Comparison of ENCODE assay signal across 11 mouse cellular contexts in the genomic region with DNA sequence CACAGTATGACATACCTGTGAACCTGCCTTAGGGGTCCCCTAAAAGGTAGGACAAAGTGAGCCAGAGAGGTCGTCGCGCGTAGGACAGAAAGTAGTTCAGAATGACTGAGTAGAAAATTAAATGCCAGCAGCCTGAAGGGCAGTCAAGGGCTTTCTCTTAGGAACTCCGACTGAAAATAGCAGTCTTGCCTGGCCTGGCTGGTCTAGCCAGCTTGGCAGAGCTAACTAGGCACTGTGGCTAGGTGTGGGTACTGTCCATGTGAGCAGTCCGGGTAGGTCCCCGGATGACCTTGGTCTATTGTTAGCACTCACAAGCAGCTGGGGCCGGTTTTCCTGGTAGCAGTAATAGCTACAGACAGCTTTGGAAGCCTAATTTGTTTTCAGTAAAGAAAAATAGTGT. TPM values are rescaled to one million over a fixed set of nuclear protein-coding genes. Genes with fewer than 3 reads are reported as not detected.
DNase-seq lines count a peak whose midpoint lies in the region; ATAC-seq and TF ChIP-seq lines count a peak whose summit lies in the region.
"Had no signal": no experiment of that assay in that cellular context is flagged by ENCODE, and none has a peak within 500 bp of the region (broad histone marks: within the 10 kb centered on the region; RNA-seq: fewer than 3 reads in every experiment).

No protein-coding gene starts in this region.

- DNase-seq in cerebellum, postnatal 10 days, result peak; percentile 35 to 44
- no peak for DNase-seq in cerebellum, adult 8-10 months
- DNase-seq in gastrocnemius, adult 2 months, result peak; percentile 88
- peak; percentile 55 for DNase-seq in heart, postnatal 25 days (ENCODE audit: low spot score)
- no peak for DNase-seq in adipocyte (ENCODE audit: low spot score)
- no peak for DNase-seq in spleen, adult 18-20 months
- DNase-seq in liver, postnatal 0 days, result no peak
- DNase-seq: thymus, adult 18-20 months had no signal

- 48% methylated on average over 8 of the region's 8 CpGs for WGBS in lung, embryonic 16.5 days
- 69% methylated on average over 8 of the region's 8 CpGs for WGBS in liver, postnatal 0 days (ENCODE audit: insufficient replicate concordance)

- H3K9ac ChIP-seq in lung, embryonic 16.5 days (ENCODE audit: low read length), result no peak overlapping the region
- no peak overlapping the region for H3K9ac ChIP-seq in liver, postnatal 0 days (replicated peaks)

- peak; percentile 53; the same call in 1 of the 2 replicates for ATAC-seq in lung, embryonic 16.5 days (ENCODE audit: low read depth)
- no peak for ATAC-seq in liver, postnatal 0 days
- ATAC-seq: Patski had no signal

- no peaks in the 10 kb centered on the region for H3K27me3 ChIP-seq in lung, embryonic 16.5 days (ENCODE audit: control insufficient read depth, insufficient read depth, low read depth, low read length)
- no peaks in the 10 kb centered on the region for H3K27me3 ChIP-seq in liver, postnatal 0 days (ENCODE audit: insufficient read depth, low read length)
- H3K27me3 ChIP-seq: Patski had no signal

- intact Hi-C loops in gastrocnemius, adult 2 months (cut with DNase I), result loop anchor here (2.0 to 5.0 kb wide), 4 partner anchors 31 to 735 kb away; partner anchors contain the start of gene Rbms1
- intact Hi-C loops in heart, postnatal 25 days (cut with DNase I), result loop anchor here (2.0 to 5.0 kb wide), 3 partner anchors 68 to 683 kb away; partner anchors contain the start of gene Rbms1

- TF ChIP-seq CTCF in gastrocnemius, adult 2 months (IDR thresholded peaks at IDR 0.05), result no peak
- TF ChIP-seq CTCF in liver, postnatal 0 days (IDR thresholded peaks at IDR 0.05; ENCODE audit: low read depth), result no peak

- no peak overlapping the region for H3K4me2 ChIP-seq in lung, embryonic 16.5 days (ENCODE audit: low read depth, low read length)
- no peak overlapping the region for H3K4me2 ChIP-seq in liver, postnatal 0 days (ENCODE audit: low read depth, low read length)

- peak overlapping the region; percentile 93 for H3K27ac ChIP-seq in gastrocnemius, adult 2 months
- peak overlapping the region; percentile 64 for H3K27ac ChIP-seq in lung, embryonic 16.5 days (ENCODE audit: low read length)
- no peak overlapping the region for H3K27ac ChIP-seq in liver, postnatal 0 days (ENCODE audit: low read depth)

- peak overlapping the region; percentile 77 for H3K4me3 ChIP-seq in gastrocnemius, adult 2 months
- H3K4me3 ChIP-seq in lung, embryonic 16.5 days (ENCODE audit: low read length), result no peak overlapping the region
- no peak overlapping the region for H3K4me3 ChIP-seq in liver, postnatal 0 days (ENCODE audit: low read depth, low read length)

- TF ChIP-seq EP300 in liver, postnatal 0 days (IDR thresholded peaks at IDR 0.05; ENCODE audit: low read depth), result no peak

- no peaks in the 10 kb centered on the region for H3K9me3 ChIP-seq in lung, embryonic 16.5 days (ENCODE audit: control insufficient read depth, low read length)
- H3K9me3 ChIP-seq in liver, postnatal 0 days (ENCODE audit: low read length), result no peaks in the 10 kb centered on the region

- H3K36me3 ChIP-seq in lung, embryonic 16.5 days (ENCODE audit: control insufficient read depth, insufficient read depth, low read length), result no peaks in the 10 kb centered on the region
- no peaks in the 10 kb centered on the region for H3K36me3 ChIP-seq in liver, postnatal 0 days (replicated peaks; ENCODE audit: insufficient read depth, low read length)

- peaks cover 12% of the 10 kb centered on the region; the same call in 1 of the 2 replicates for H3K4me1 ChIP-seq in lung, embryonic 16.5 days (replicated peaks; ENCODE audit: control insufficient read depth, insufficient read depth, low read length)
- no peaks in the 10 kb centered on the region for H3K4me1 ChIP-seq in liver, postnatal 0 days (ENCODE audit: insufficient read depth)

RNA-seq across cellular contexts. Expression of gene Itgb6, which starts 2.2 kb away (rescaled TPM):
- total RNA-seq in gastrocnemius, adult 2 months (2021), result 10 to 100 TPM; 18.3 to 50.1 TPM
- 10 to 100 TPM; 23.0 to 25.0 TPM for total RNA-seq in heart, postnatal 25 days (2021)
- 10.0 and 12.4 TPM in 2 replicates for polyA plus RNA-seq in lung, embryonic 16.5 days (2015; fragmentation: Nextera tagmentation; extraction: Ambion mirVana)
- polyA plus RNA-seq in liver, postnatal 0 days (2015; fragmentation: Nextera tagmentation; extraction: Ambion mirVana), result 0.06 and 0.07 TPM in 2 replicates
- polyA plus RNA-seq: inflammation-experienced regulatory T-cells, adult 6 months had no signal

Comparison
In these comparisons a context has a peak if more than half of its experiments do, and no peak if none do; other contexts are left out.
1. DNase-seq: peak in cerebellum, postnatal 10 days (2 of 2), gastrocnemius, adult 2 months (single experiment) and heart, postnatal 25 days (single experiment); none in cerebellum, adult 8-10 months (single experiment), adipocyte (single experiment), spleen, adult 18-20 months (0 of 2) and liver, postnatal 0 days (single experiment).